Mouse (Mus musculus) embryonic facial prominence, embryonic 14.5 days (tissue): ENCODE results near the gene Cwh43. TPM values are rescaled to one million over a fixed set of nuclear protein-coding genes. Genes with fewer than 3 reads are reported as not detected.

Experiments used
- ATAC-seq: fragments of 200-750 bp; cut with Nextera tagmentation; 2 replicates; pipeline ENCODE4 v1.8.0; 2017; ENCODE audit warnings: low read depth, moderate number of reproducible peaks, moderate TSS enrichment
- DNase-seq: peaks from one replicate; pipeline ENCODE4 v3.0.0-alpha.2; 2015; ENCODE audit warnings: low spot score
- H3K27ac ChIP-seq: fragments of 300-500 bp; sonication (generic); replicated peaks from 2 replicates; pipeline ENCODE4 v1.5.1; 2014; ENCODE audit warnings: low read depth, mild to moderate bottlenecking, low read length, moderate library complexity
- H3K27me3 ChIP-seq: fragments of 300-500 bp; sonication (generic); replicated peaks from 2 replicates; pipeline ENCODE4 v1.6.1; 2014; ENCODE audit warnings: low read length; ENCODE audit not compliant: control insufficient read depth, insufficient read depth
- H3K36me3 ChIP-seq: fragments of 300-500 bp; sonication (generic); 2 replicates; pipeline ENCODE4 v1.6.1; 2014; ENCODE audit warnings: low read length, mixed read lengths; ENCODE audit not compliant: control insufficient read depth, insufficient read depth
- H3K4me1 ChIP-seq: fragments of 300-500 bp; sonication (generic); 2 replicates; pipeline ENCODE4 v1.6.1; 2014; ENCODE audit warnings: antibody characterized with exemption, low read length; ENCODE audit not compliant: control insufficient read depth, insufficient read depth
- H3K4me2 ChIP-seq: fragments of 300-500 bp; sonication (generic); 2 replicates; pipeline ENCODE4 v1.6.1; 2014; ENCODE audit warnings: low read depth, mild to moderate bottlenecking, low read length, moderate library complexity, mixed read lengths
- H3K4me3 ChIP-seq: fragments of 300-500 bp; sonication (generic); 2 replicates; pipeline ENCODE4 v1.5.1; 2014; ENCODE audit warnings: low read depth, mild to moderate bottlenecking, low read length
- H3K9ac ChIP-seq: fragments of 300-500 bp; sonication (generic); 2 replicates; pipeline ENCODE4 v1.6.1; 2014; ENCODE audit warnings: low read depth, mild to moderate bottlenecking, low read length, moderate library complexity, mixed read lengths
- H3K9me3 ChIP-seq: fragments of 300-500 bp; sonication (generic); 2 replicates; pipeline ENCODE4 v1.6.1; 2016; ENCODE audit warnings: low read length; ENCODE audit not compliant: control insufficient read depth
- WGBS: fragments of 180-500 bp; shearing (Covaris S2); extraction: QIAGEN DNeasy Blood & Tissue Kit; methylation state at CpG from one replicate; pipeline ENCODE4 v1.1.7; 2014; 5-methylcytosine and 5-hydroxymethylcytosine counted together
- polyA plus RNA-seq: library from polyadenylated mRNA; unstranded; fragments of >200 nt; fragmentation: Nextera tagmentation; extraction: Ambion mirVana; gene quantifications from 2 replicates; pipeline ENCODE4 v1.2.1, GENCODE M21; 2014

Gene Cwh43
- polyA plus RNA-seq, 1 experiment from 2014 or later: 1.9 TPM

GRCm38 (mm10) chr5:73434764-73435163, 28.9 kb downstream of the Cwh43 start:
- no peak overlapping the region for H3K4me2 ChIP-seq
- WGBS: 69% methylated on average over 7 of the region's 7 CpGs
- DNase-seq (no peak), ATAC-seq (no peak)
- no peak overlapping the region for H3K4me3 ChIP-seq
- no peaks in the 10 kb centered on the region for H3K27me3 ChIP-seq
- H3K27ac ChIP-seq: no peak overlapping the region
- no peaks in the 10 kb centered on the region for H3K9me3 ChIP-seq
- no peaks in the 10 kb centered on the region for H3K36me3 ChIP-seq
- H3K4me1 ChIP-seq: no peaks in the 10 kb centered on the region
- H3K9ac ChIP-seq: no peak overlapping the region

- Histone ChIP-seq H3K9ac (no peak overlapping the region), H3K36me3 (no peaks in the 10 kb centered on the region), H3K27ac (no peak overlapping the region), H3K4me3 (no peak overlapping the region), H3K4me1 (no peaks in the 10 kb centered on the region), H3K27me3 (no peaks in the 10 kb centered on the region), H3K4me2 (no peak overlapping the region), H3K9me3 (no peaks in the 10 kb centered on the region)
- peak; percentile 22 for DNase-seq
- ATAC-seq: peak; percentile 30; the same call in 1 of the 2 replicates
- 54% methylated on average over 9 of the region's 9 CpGs for WGBS
Measured at GRCm38 (mm10) chr5:73442176-73442575, 36.3 kb downstream of the Cwh43 start.

GRCm38 (mm10) chr5:73450276-73450675, 44.4 kb downstream of the Cwh43 start:
- WGBS: 80% methylated on average over 1 of the region's 1 CpGs
- ATAC-seq: no peak

GRCm38 (mm10) chr5:73454502-73455306, 48.8 kb downstream of the Cwh43 start:
- H3K9me3 ChIP-seq: no peaks in the 10 kb centered on the region
- WGBS: 72% methylated on average over 2 of the region's 2 CpGs
- H3K4me1 ChIP-seq: no peaks in the 10 kb centered on the region
- no peak for ATAC-seq
- no peak for DNase-seq
- no peak overlapping the region for H3K4me2 ChIP-seq
- no peak overlapping the region for H3K9ac ChIP-seq
- H3K4me3 ChIP-seq: no peak overlapping the region
- no peaks in the 10 kb centered on the region for H3K36me3 ChIP-seq
- H3K27me3 ChIP-seq: no peaks in the 10 kb centered on the region
- H3K27ac ChIP-seq: no peak overlapping the region

More at GRCm38 (mm10) chr5:73450276-73450675, 44.4 kb downstream of the Cwh43 start:
- no peak overlapping the region for H3K4me2 ChIP-seq
- no peaks in the 10 kb centered on the region for H3K27me3 ChIP-seq
- no peaks in the 10 kb centered on the region for H3K9me3 ChIP-seq
- H3K9ac ChIP-seq: no peak overlapping the region
- no peak overlapping the region for H3K4me3 ChIP-seq
- DNase-seq: no peak
- H3K36me3 ChIP-seq: no peaks in the 10 kb centered on the region
- no peak overlapping the region for H3K27ac ChIP-seq
- H3K4me1 ChIP-seq: no peaks in the 10 kb centered on the region

GRCm38 (mm10) chr5:73455307-73455687, 49.4 kb downstream of the Cwh43 start:
- Histone ChIP-seq H3K27me3 (no peaks in the 10 kb centered on the region), H3K9me3 (no peaks in the 10 kb centered on the region), H3K4me2 (no peak overlapping the region), H3K27ac (no peak overlapping the region), H3K36me3 (no peaks in the 10 kb centered on the region), H3K4me1 (no peaks in the 10 kb centered on the region), H3K9ac (no peak overlapping the region), H3K4me3 (no peak overlapping the region)
- 80% methylated on average over 5 of the region's 5 CpGs for WGBS
- DNase-seq (no peak), ATAC-seq (no peak)

- no peak overlapping the region for H3K4me2 ChIP-seq
- no peak; the same call in 1 of the 2 replicates for ATAC-seq
- 80% methylated on average over 16 of the region's 16 CpGs for WGBS
Measured at GRCm38 (mm10) chr5:73468462-73469433, 62.9 kb downstream of the Cwh43 start.

GRCm38 (mm10) chr5:73474412-73475405, 68.8 kb downstream of the Cwh43 start:
- 86% methylated on average over 20 of the region's 20 CpGs for WGBS
- no peaks in the 10 kb centered on the region for H3K36me3 ChIP-seq
- H3K27ac ChIP-seq: no peak overlapping the region
- no peaks in the 10 kb centered on the region for H3K9me3 ChIP-seq
- no peaks in the 10 kb centered on the region for H3K4me1 ChIP-seq
- no peaks in the 10 kb centered on the region for H3K27me3 ChIP-seq
- H3K9ac ChIP-seq: no peak overlapping the region
- no peak overlapping the region for H3K4me3 ChIP-seq
- DNase-seq (no peak), ATAC-seq (no peak)
- no peak overlapping the region for H3K4me2 ChIP-seq

More at GRCm38 (mm10) chr5:73468462-73469433, 62.9 kb downstream of the Cwh43 start:
- H3K36me3 ChIP-seq: no peaks in the 10 kb centered on the region
- no peaks in the 10 kb centered on the region for H3K4me1 ChIP-seq
- no peaks in the 10 kb centered on the region for H3K27me3 ChIP-seq
- no peak overlapping the region for H3K27ac ChIP-seq
- DNase-seq: peak; percentile 20
- H3K4me3 ChIP-seq: no peak overlapping the region
- H3K9ac ChIP-seq: no peak overlapping the region
- no peaks in the 10 kb centered on the region for H3K9me3 ChIP-seq

GRCm38 (mm10) chr5:73480700-73481099, 74.8 kb downstream of the Cwh43 start, which contains the start of gene Dcun1d4:
Dcun1d4 (plus strand) TSS chr5:73481000.
- ATAC-seq: no peak
- 79% methylated on average over 7 of the region's 7 CpGs for WGBS

More at GRCm38 (mm10) chr5:73480700-73481099, 74.8 kb downstream of the Cwh43 start, which contains the start of gene Dcun1d4:
- Histone ChIP-seq H3K4me2 (no peak within 1 kb of the TSS), H3K9me3 (no peaks in the 10 kb centered on the region), H3K36me3 (no peaks in the 10 kb centered on the region), H3K4me3 (no peak within 1 kb of the TSS), H3K27me3 (no peaks in the 10 kb centered on the region), H3K27ac (no peak within 1 kb of the TSS), H3K9ac (no peak within 1 kb of the TSS), H3K4me1 (no peaks in the 10 kb centered on the region)
- no peak for DNase-seq
